Mouse (Mus musculus): ENCODE results near the gene Gm17542. TPM values are rescaled to one million over a fixed set of nuclear protein-coding genes. Genes with fewer than 3 reads are reported as not detected.

The Gm17542 gene
- polyA plus RNA-seq, 1 experiment = not detected

GRCm38 (mm10) chr10:58672557-58673277 lies 45.3 kb downstream of the Gm17542 start:
- Histone ChIP-seq H3K27ac (ENCODE audit: control insufficient read depth, insufficient read depth, low read depth, low read length) (no peak overlapping the region), H3K36me3 (ENCODE audit: control insufficient read depth, insufficient read depth, low read length) (no peaks in the 10 kb centered on the region), H3K4me1 (ENCODE audit: control insufficient read depth, insufficient read depth, low read length) (peaks cover 2% of the 10 kb centered on the region), H3K4me3 (ENCODE audit: control insufficient read depth, low read depth, low read length) (no peak overlapping the region), H3K27me3 (ENCODE audit: control insufficient read depth, insufficient read depth, low read length) (no peaks in the 10 kb centered on the region)
- TF ChIP-seq CTCF (IDR thresholded peaks at IDR 0.05; ENCODE audit: control insufficient read depth, insufficient read depth, insufficient replicate concordance, low read depth, low read length) (no peak), POLR2A (IDR thresholded peaks at IDR 0.05; ENCODE audit: control insufficient read depth, low read depth, low read length) (no peak)

- Histone ChIP-seq H3K36me3 (ENCODE audit: control insufficient read depth, insufficient read depth, low read length) (no peaks in the 10 kb centered on the region), H3K27me3 (ENCODE audit: control insufficient read depth, insufficient read depth, low read length) (no peaks in the 10 kb centered on the region), H3K4me1 (ENCODE audit: control insufficient read depth, insufficient read depth, low read length) (peaks cover 1% of the 10 kb centered on the region; the same call in 1 of the 2 replicates), H3K27ac (ENCODE audit: control insufficient read depth, insufficient read depth, low read depth, low read length) (no peak overlapping the region), H3K4me3 (ENCODE audit: control insufficient read depth, low read depth, low read length) (no peak overlapping the region)
- TF ChIP-seq POLR2A (IDR thresholded peaks at IDR 0.05; ENCODE audit: control insufficient read depth, low read depth, low read length) (no peak), CTCF (IDR thresholded peaks at IDR 0.05; ENCODE audit: control insufficient read depth, insufficient read depth, insufficient replicate concordance, low read depth, low read length) (no peak)
Measured at GRCm38 (mm10) chr10:58663868-58664267, 54.1 kb downstream of the Gm17542 start.

Other genes starting within 250 kb of the Gm17542 start
- 6.7 and 7.6 TPM in 2 replicates for gene Ccdc138, start 220.3 kb downstream of the Gm17542 start, polyA plus RNA-seq (2012; rRNA removed)
- 0.44 and 0.94 TPM in 2 replicates for gene Edar, start 42.6 kb downstream of the Gm17542 start, polyA plus RNA-seq (2012; rRNA removed)
- gene Sh3rf3, start 95.1 kb upstream of the Gm17542 start, polyA plus RNA-seq (2012; rRNA removed) = 0.53 and 1.2 TPM in 2 replicates